Mouse (Mus musculus): ENCODE measurements around the gene Schip1. TPM values are rescaled to one million over a fixed set of nuclear protein-coding genes. Genes with fewer than 3 reads are reported as not detected.

The Schip1 gene
- total and polyA plus RNA-seq, 2 experiments from 2014 or later = 114 to 192 TPM

DNA sequence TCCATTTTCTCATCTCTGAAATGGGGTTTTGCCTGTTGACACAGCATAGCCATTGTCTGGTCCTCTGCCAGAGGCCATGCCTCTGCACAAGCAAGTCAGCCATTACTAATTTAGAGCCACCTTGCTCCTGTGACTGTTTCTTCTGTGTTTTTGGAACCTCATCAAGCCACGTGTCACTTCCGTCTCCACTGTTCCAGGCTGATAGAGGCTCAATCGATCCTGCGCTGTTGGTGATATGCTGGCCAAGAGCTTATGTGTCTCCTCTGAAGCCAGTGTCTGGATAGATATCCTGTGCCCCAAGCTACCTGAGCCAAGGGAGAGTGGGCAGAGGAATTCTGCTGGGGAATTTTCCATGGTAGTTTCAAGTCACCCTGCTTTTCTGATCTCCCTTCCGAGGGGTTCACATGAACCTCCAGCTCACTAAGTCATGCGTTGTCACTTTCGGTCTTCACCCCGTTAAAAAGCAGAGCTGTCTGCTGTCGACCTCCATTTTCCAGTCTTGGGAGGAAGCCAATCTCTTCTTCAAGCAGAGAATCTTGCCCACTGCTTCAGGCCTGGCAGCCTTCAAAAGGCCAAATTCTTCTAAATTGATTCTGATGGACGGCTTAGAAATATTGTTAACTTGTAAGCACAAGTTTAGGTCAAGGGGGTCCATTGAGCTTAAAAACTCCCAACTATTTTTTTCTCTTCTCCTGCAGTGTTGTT is 511.2 kb downstream of the Schip1 start:
- peak overlapping the region; percentile 36; the same call in 1 of the 2 replicates for H3K9ac ChIP-seq

DNA sequence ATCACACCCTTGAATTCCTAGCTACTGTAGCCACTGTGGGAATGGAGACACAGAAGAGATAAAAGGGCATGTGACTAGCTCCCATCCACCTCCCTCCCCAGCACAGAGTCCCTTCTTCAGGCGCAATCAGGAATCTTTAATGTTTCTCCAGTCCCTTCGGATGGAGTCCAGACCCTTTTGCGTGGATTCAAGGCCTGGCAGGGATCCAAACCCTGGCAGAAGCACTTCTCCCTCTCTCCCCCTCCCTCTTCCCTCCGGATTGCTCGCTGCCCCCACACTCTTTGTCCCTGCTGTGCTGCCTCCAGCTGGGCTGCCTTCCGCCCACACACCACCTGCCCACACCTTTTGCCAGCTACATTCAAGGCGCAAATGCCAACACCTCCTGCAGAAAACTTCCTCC is 511.8 kb downstream of the Schip1 start:
- ATAC-seq (no peak), DNase-seq (peak; percentile 74)
- Histone ChIP-seq H3K27ac (ENCODE audit: low read depth, low read length) (peak overlapping the region; percentile 36; the same call in 1 of the 2 replicates), H3K4me1 (ENCODE audit: insufficient read depth) (peaks cover 30% of the 10 kb centered on the region), H3K4me3 (ENCODE audit: low read depth, low read length) (0 out of 2 replicates have a peak overlapping the region, but pooled peaks have one; percentile 39), H3K27me3 (ENCODE audit: insufficient read depth, low read length) (no peaks in the 10 kb centered on the region), H3K36me3 (ENCODE audit: insufficient read depth) (no peaks in the 10 kb centered on the region), H3K9me3 (ENCODE audit: low read length) (no peaks in the 10 kb centered on the region), H3K4me2 (ENCODE audit: low read depth) (peak overlapping the region; percentile 58), H3K9ac (peak overlapping the region; percentile 36)
- WGBS = 5% methylated on average over 7 of the region's 7 CpGs
- TF ChIP-seq CTCF (IDR thresholded peaks at IDR 0.05; ENCODE audit: low read depth) = no peak

More for the DNA sequence above, 511.2 kb downstream of the Schip1 start:
- Histone ChIP-seq H3K27me3 (ENCODE audit: insufficient read depth, low read length) (no peaks in the 10 kb centered on the region), H3K4me3 (ENCODE audit: low read depth, low read length) (peak overlapping the region; percentile 39; the same call in 1 of the 2 replicates), H3K9me3 (ENCODE audit: low read length) (no peaks in the 10 kb centered on the region), H3K27ac (ENCODE audit: low read depth, low read length) (peak overlapping the region; percentile 36), H3K4me2 (ENCODE audit: low read depth) (peak overlapping the region; percentile 58), H3K36me3 (ENCODE audit: insufficient read depth) (no peaks in the 10 kb centered on the region), H3K4me1 (ENCODE audit: insufficient read depth) (peaks cover 30% of the 10 kb centered on the region)
- ATAC-seq (no peak), DNase-seq (peak; percentile 31)
- WGBS = 29% methylated on average over 10 of the region's 10 CpGs
- TF ChIP-seq CTCF (IDR thresholded peaks at IDR 0.05; ENCODE audit: low read depth) = no peak

DNA sequence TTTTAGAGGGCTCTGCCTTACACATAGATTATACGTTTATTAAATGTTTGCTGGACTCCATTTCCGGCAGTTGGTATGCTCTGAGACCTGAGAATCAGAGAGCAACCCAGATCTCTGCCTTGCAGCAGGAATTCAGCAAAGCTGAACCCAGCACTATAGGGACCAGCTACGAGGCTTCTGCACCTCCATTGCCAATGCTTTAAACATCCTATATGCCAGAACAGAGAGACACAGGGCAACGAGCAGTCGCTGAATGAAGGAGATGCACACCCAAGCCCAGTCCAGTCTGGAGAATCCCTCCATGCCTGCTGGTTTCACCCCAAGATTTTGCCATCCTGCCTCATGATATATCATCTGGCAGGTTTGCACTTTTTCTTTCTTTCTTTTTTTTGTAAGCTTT is 512.3 kb downstream of the Schip1 start:
- peak overlapping the region; percentile 36; the same call in 1 of the 2 replicates for H3K27ac ChIP-seq (ENCODE audit: low read depth, low read length)
- H3K36me3 ChIP-seq (ENCODE audit: insufficient read depth) = no peaks in the 10 kb centered on the region
- TF ChIP-seq CTCF (IDR thresholded peaks at IDR 0.05; ENCODE audit: low read depth) = no peak
- H3K9ac ChIP-seq = peak overlapping the region; percentile 36; the same call in 1 of the 2 replicates
- H3K27me3 ChIP-seq (ENCODE audit: insufficient read depth, low read length) = no peaks in the 10 kb centered on the region
- DNase-seq (no peak), ATAC-seq (no peak)
- H3K4me2 ChIP-seq (ENCODE audit: low read depth) = peak overlapping the region; percentile 58
- peaks cover 30% of the 10 kb centered on the region for H3K4me1 ChIP-seq (ENCODE audit: insufficient read depth)
- H3K4me3 ChIP-seq (ENCODE audit: low read depth, low read length) = no peak overlapping the region
- 36% methylated on average over 5 of the region's 5 CpGs for WGBS
- H3K9me3 ChIP-seq (ENCODE audit: low read length) = no peaks in the 10 kb centered on the region

DNA sequence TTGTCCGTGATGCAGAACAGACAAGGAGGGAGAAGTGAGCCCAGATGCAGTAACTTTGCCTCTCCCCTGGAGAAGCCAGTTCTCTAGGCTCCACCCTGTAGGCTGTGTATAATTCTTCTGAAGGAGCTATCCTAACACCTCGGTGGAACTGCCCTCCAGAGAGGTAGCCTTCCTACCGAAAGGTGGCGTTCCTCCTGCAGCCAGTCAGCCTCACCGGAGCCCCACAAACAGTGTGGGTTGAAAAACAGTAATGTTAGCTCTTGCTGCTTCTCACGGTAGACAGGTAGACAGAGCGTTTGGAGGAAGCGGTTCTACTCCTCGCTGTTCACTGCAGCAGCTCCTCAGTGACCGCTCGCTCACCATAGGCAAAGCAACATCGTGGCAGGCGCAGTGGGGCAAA is 517.0 kb downstream of the Schip1 start:
- Histone ChIP-seq H3K27me3 (ENCODE audit: insufficient read depth, low read length) (no peaks in the 10 kb centered on the region), H3K27ac (ENCODE audit: low read depth, low read length) (no peak overlapping the region), H3K4me3 (ENCODE audit: low read depth, low read length) (no peak overlapping the region), H3K4me2 (ENCODE audit: low read depth) (no peak overlapping the region), H3K36me3 (ENCODE audit: insufficient read depth) (no peaks in the 10 kb centered on the region), H3K9ac (no peak overlapping the region), H3K9me3 (ENCODE audit: low read length) (no peaks in the 10 kb centered on the region), H3K4me1 (ENCODE audit: insufficient read depth) (peaks cover 20% of the 10 kb centered on the region)
- ATAC-seq (no peak), DNase-seq (no peak)
- TF ChIP-seq CTCF (IDR thresholded peaks at IDR 0.05; ENCODE audit: low read depth) = no peak
- 64% methylated on average over 13 of the region's 13 CpGs for WGBS

DNA sequence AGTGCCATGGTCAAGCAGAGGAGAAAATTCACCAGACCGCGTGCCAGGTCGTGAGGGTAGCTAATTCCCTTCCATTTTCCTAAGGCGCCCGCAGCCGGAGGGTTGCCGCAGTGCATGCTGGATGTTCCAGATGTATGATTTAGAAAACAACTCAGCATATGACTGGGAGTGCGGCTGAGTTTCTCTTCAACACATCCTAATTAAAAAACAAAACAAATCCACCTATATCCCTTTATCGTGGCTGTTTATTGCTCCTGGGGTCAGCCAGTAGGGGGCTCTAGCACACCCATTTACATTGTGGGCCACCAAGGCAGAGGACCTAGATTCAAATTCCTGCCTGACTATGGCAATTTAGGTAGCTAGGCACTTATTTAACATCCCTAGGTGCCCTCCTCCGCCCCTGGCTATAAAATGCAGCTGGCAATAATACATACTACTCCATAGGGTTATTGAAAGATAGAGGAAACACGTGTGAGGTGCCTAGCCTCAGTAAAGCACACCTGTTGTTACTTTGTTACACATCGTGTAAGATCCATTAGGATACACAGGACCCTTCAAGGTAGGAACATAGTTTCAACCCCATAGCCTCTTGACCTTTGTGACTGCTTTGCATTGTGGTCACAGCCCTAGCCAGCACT is 517.6 kb downstream of the Schip1 start:
- Histone ChIP-seq H3K4me3 (ENCODE audit: low read depth, low read length) (no peak overlapping the region), H3K4me1 (ENCODE audit: insufficient read depth) (peaks cover 15% of the 10 kb centered on the region), H3K36me3 (ENCODE audit: insufficient read depth) (no peaks in the 10 kb centered on the region), H3K9ac (no peak overlapping the region), H3K9me3 (ENCODE audit: low read length) (no peaks in the 10 kb centered on the region), H3K4me2 (ENCODE audit: low read depth) (0 out of 2 replicates have a peak overlapping the region, but pooled peaks have one; percentile 18), H3K27me3 (ENCODE audit: insufficient read depth, low read length) (no peaks in the 10 kb centered on the region), H3K27ac (ENCODE audit: low read depth, low read length) (peak overlapping the region; percentile 10; the same call in 1 of the 2 replicates)
- peak; percentile 45 for TF ChIP-seq CTCF (IDR thresholded peaks at IDR 0.05; ENCODE audit: low read depth)
- no peak for ATAC-seq
- no peak for DNase-seq
- WGBS = 63% methylated on average over 12 of the region's 12 CpGs

DNA sequence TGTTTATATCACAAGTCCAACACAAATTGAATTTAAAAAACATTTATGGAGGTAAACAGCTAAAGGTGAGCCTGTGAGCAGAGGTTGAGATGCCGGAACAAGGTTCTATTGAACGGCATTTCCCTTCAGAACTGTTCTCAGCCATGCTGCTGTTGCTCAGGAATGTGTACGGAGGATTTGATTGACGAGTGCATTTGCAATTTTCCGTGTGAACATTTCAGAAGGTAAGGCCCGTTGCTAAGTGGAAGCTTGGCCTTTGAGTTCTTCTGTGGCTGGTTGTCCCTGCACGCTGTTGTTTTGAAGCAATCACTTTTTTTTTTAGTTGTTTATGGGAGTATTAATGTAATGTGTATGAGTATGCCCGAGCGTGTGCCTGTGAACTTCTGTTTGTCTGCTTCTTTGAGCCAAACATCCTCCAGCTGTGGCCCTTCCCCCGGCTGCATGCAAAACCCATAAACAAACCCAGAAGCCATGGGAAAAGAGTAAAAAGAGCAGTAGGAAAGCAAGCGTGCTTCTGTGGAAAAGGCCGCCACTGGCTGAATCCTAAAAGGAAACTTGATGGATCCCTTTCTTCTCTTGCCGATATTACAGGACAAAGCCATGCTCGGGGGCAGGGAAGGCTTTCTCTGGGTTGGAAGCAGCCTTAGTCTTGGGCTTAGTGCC is 518.6 kb downstream of the Schip1 start:
- H3K9ac ChIP-seq = no peak overlapping the region
- TF ChIP-seq CTCF (IDR thresholded peaks at IDR 0.05; ENCODE audit: low read depth) = no peak
- H3K4me2 ChIP-seq (ENCODE audit: low read depth) = peak overlapping the region; percentile 18
- no peaks in the 10 kb centered on the region for H3K27me3 ChIP-seq (ENCODE audit: insufficient read depth, low read length)
- peaks cover 15% of the 10 kb centered on the region for H3K4me1 ChIP-seq (ENCODE audit: insufficient read depth)
- WGBS = 7% methylated on average over 14 of the region's 14 CpGs
- ATAC-seq = no peak
- no peak overlapping the region for H3K4me3 ChIP-seq (ENCODE audit: low read depth, low read length)
- no peak for DNase-seq
- no peaks in the 10 kb centered on the region for H3K9me3 ChIP-seq (ENCODE audit: low read length)
- no peaks in the 10 kb centered on the region for H3K36me3 ChIP-seq (ENCODE audit: insufficient read depth)
- peak overlapping the region; percentile 24 for H3K27ac ChIP-seq (ENCODE audit: low read depth, low read length)
